Mouse (Mus musculus): ENCODE results near the gene Atl3.

Atl3 gene

GRCm38 (mm10) chr19:7559986-7560385 is 66.1 kb downstream of the Atl3 start:
- no peak for DNase-seq (ENCODE audit: low read depth, low spot score)

DNA sequence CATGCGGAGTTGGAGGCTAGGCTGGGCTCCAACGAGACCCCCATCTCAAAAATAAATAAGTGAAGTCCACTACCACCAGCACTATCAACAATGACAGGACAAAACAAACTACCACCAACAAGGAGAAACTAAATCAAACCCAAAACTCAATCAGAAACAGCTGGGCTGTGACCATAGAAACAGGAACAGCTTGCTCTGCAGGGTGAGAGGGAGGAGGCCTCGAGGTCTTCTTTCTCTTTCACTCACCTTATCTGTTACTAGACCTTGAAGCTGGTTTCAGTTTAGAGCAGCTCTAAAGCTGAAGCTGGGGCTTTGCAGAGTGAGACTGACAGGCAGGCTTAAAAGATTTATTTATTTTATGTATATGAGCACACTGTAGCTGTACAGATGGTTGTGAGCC is 67.6 kb downstream of the Atl3 start:
- no peak for DNase-seq (ENCODE audit: low read depth, low spot score)

- DNase-seq (ENCODE audit: low read depth, low spot score): no peak
Observed at GRCm38 (mm10) chr19:7562601-7563129, 68.8 kb downstream of the Atl3 start.

- no peak for DNase-seq (ENCODE audit: low read depth, low spot score)
Observed at GRCm38 (mm10) chr19:7563676-7564075, 69.8 kb downstream of the Atl3 start.

- no peak for DNase-seq (ENCODE audit: low read depth, low spot score)
Observed at GRCm38 (mm10) chr19:7564457-7564856, 70.6 kb downstream of the Atl3 start.

GRCm38 (mm10) chr19:7566826-7567225 is 73.0 kb downstream of the Atl3 start:
- DNase-seq (ENCODE audit: low read depth, low spot score): no peak

DNA sequence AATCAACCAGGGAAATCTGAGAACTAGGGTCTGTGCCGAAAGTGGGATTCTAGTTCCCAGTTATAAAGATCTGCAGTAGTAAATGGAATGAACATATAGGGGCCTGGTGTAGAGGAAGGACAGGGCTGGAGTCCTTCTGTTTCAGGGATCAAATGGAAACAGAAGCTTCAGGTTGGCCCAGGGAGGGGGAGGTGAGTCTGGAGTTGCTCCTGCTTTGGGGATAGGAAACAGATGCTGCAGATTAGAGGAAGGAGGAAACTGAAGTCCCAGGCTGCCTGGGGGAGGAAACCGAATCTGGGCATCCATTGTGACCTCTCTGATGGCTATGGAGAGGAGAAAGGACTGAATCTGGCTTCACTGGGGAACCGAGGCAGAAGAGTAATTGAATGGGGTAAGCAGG is 74.5 kb downstream of the Atl3 start:
- no peak for DNase-seq (ENCODE audit: low read depth, low spot score)

- DNase-seq (ENCODE audit: low read depth, low spot score): no peak
Observed at GRCm38 (mm10) chr19:7569650-7570049, 75.8 kb downstream of the Atl3 start.

DNA sequence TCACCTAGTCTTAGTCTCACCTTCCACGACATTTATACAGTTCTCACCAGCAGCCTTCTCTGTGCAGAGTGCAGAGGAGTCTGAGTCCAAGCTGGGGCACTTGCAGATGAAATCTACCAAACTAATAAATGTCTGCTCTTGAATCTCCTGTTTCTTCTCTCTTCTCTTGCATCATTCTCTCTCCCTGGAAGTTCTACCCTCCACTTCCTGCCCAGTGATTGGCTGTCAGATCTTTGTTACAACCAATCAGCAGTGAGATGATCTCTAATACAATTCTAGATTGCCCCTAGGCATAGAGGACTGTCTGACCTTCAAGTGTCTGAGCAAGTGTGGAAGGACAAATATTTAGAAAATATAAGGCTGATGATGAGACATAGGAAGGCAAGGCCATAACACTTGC is 82.3 kb downstream of the Atl3 start:
- DNase-seq (ENCODE audit: low read depth, low spot score): no peak

- no peak for DNase-seq (ENCODE audit: low read depth, low spot score)
Observed at GRCm38 (mm10) chr19:7577710-7578109, 83.9 kb downstream of the Atl3 start.

DNA sequence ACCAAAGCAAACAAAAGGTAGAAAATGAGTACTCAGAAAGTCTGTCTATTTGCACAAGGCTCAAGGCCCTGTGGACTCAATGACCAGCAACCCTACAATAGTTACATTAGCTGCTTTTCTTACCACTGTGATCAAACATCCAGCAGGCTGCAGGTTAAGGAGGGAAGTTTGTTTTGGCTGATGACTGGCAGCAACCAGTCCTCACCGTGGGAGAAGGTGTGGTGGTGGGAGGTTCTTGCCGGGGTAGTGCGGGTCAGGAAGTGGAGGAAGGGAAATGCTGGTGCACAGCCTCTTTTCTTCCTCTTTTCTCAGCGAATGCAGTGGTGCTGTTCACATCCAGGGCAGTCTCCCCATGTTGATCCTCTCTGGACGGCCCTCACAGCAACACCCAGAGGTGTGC is 87.2 kb downstream of the Atl3 start:
- DNase-seq (ENCODE audit: low read depth, low spot score): no peak

DNA sequence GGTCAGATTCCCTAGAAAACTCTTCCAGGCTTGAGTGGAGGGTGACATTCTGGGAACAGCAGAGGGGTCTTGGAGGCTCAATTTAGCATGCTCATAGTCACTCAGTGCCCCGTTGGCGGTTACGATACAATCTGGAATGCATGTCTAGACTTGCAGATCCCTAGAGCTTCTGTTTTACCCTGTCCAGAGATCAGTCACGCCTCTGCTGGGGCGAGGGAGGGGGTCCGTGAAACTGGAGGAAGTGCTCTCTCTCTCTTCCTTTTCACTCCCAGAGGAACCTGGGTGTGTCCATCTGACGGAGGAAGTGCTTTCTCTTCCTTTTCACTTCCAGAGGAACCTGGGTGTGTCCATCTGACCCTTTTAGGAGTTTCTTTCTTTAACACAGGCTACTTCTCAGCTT is 89.3 kb downstream of the Atl3 start:
- DNase-seq (ENCODE audit: low read depth, low spot score): no peak

GRCm38 (mm10) chr19:7583599-7583998 is 89.8 kb downstream of the Atl3 start:
- DNase-seq (ENCODE audit: low read depth, low spot score): no peak

GRCm38 (mm10) chr19:7585279-7585678 is 91.4 kb downstream of the Atl3 start:
- DNase-seq (ENCODE audit: low read depth, low spot score): no peak

- DNase-seq (ENCODE audit: low read depth, low spot score): no peak
Observed at GRCm38 (mm10) chr19:7585764-7586163, 91.9 kb downstream of the Atl3 start.

Measured in c-Kit-negative CD71-positive TER-119-positive erythroid progenitor cells, embryonic 14.5 days (primary cell).